Mouse (Mus musculus): Measurements from ENCODE around the gene Nol9. TPM values are rescaled to one million over a fixed set of nuclear protein-coding genes. Genes with fewer than 3 reads are reported as not detected.

Nol9 gene
- polyA plus RNA-seq, 1 experiment from 2014 or later: 26.4 TPM

- ATAC-seq (ENCODE audit: low read depth): no peak
- peaks cover 23% of the 10 kb centered on the region; the same call in 1 of the 2 replicates for H3K36me3 ChIP-seq
- peaks cover 31% of the 10 kb centered on the region for H3K4me1 ChIP-seq (replicated peaks)
- WGBS: 84% methylated on average over 12 of the region's 12 CpGs
- no peak overlapping the region for H3K9ac ChIP-seq
- H3K27ac ChIP-seq (replicated peaks): no peak overlapping the region
- H3K4me2 ChIP-seq: no peak overlapping the region
- peaks cover 25% of the 10 kb centered on the region for H3K27me3 ChIP-seq
- H3K9me3 ChIP-seq: no peaks in the 10 kb centered on the region
- H3K4me3 ChIP-seq: no peak overlapping the region
These were observed 25.9 kb upstream of the Nol9 start for GRCm38 (mm10) chr4:152013036-152013813.

- no peaks in the 10 kb centered on the region for H3K27me3 ChIP-seq
- no peak overlapping the region for H3K9ac ChIP-seq
- no peaks in the 10 kb centered on the region for H3K9me3 ChIP-seq
- H3K4me2 ChIP-seq: no peak overlapping the region
- WGBS: 85% methylated on average over 6 of the region's 6 CpGs
- H3K36me3 ChIP-seq: peaks cover 76% of the 10 kb centered on the region
- H3K4me3 ChIP-seq: no peak overlapping the region
- H3K4me1 ChIP-seq (replicated peaks): peaks cover 13% of the 10 kb centered on the region
- no peak overlapping the region for H3K27ac ChIP-seq (replicated peaks)
- no peak for ATAC-seq (ENCODE audit: low read depth)
These were observed 20.0 kb upstream of the Nol9 start for GRCm38 (mm10) chr4:152019073-152019472.

DNA sequence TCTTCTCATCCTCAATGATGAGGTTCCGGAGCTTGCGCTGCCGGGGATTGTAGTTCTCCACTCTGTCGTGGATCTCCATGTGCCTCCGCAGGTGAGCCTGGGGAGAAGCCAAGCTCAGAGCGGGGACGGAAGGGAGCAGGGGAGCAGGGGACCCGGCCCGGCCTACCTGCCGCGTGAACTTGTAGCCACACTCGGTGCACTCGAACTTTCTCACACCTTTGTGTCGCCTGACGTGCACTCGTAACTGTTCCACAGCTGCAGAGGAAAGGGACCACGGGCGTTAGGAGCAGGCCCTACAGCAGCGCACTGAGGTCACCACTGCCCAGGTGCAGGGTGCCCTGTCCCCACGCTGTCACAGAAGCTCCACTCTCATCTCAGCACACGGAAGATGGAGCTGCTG lies 19.1 kb upstream of the Nol9 start:
- no peak overlapping the region for H3K4me2 ChIP-seq
- WGBS: 93% methylated on average over 21 of the region's 21 CpGs
- ATAC-seq (ENCODE audit: low read depth): no peak
- H3K27me3 ChIP-seq: no peaks in the 10 kb centered on the region
- H3K27ac ChIP-seq (replicated peaks): no peak overlapping the region
- H3K4me1 ChIP-seq (replicated peaks): peaks cover 22% of the 10 kb centered on the region
- peaks cover 77% of the 10 kb centered on the region for H3K36me3 ChIP-seq
- no peak overlapping the region for H3K9ac ChIP-seq
- no peak overlapping the region for H3K4me3 ChIP-seq
- no peaks in the 10 kb centered on the region for H3K9me3 ChIP-seq

DNA sequence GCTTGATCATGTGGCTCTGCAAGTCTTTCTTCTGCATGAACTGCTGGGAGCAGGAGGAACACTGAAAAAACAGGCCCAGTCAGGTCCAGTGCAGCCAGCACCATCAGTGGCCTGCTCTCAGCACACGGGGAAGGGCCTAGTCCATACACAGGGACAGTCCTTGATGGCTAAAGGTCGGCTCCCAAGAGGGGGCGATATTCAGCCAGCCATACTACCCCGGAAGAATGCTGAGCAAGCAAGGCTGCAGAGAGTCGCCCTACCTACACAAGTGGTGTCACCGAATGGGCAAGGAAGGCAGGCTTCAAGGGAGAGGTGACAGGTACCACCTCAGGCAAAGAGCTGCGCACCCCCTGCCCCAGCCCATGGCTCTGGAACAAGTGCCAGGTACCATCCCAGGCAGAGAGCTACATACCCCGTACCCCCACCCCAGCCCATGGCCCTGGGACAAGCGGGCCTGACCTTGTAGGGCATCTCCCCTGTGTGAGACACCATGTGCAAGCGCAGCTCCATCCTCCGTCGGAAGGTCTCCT lies 17.5 kb upstream of the Nol9 start:
- no peaks in the 10 kb centered on the region for H3K27me3 ChIP-seq
- H3K27ac ChIP-seq (replicated peaks): no peak overlapping the region
- no peaks in the 10 kb centered on the region for H3K9me3 ChIP-seq
- no peak overlapping the region for H3K9ac ChIP-seq
- ATAC-seq (ENCODE audit: low read depth): no peak
- H3K4me3 ChIP-seq: no peak overlapping the region
- peaks cover 38% of the 10 kb centered on the region for H3K4me1 ChIP-seq (replicated peaks)
- peaks cover 66% of the 10 kb centered on the region for H3K36me3 ChIP-seq
- H3K4me2 ChIP-seq: no peak overlapping the region
- 79% methylated on average over 12 of the region's 12 CpGs for WGBS

DNA sequence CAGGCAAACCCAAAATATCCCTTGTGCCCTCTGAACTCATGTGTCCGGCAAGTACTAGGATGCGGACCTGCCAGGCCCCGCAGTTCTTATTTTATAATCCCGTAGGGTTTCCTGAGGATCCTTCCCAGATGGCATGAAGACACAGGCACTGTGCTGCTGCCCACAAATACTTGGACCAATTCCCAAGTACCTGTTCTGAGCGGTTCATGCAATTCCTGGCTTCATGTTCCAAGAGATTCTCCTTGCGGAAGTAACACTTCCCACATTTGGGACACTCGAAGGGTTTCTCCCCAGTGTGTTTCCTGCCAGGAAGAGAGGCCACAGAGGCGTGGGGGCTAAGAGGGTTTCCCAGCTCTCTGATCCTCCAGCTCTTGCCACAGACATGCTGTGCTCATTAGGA lies 16.6 kb upstream of the Nol9 start:
- no peak overlapping the region for H3K27ac ChIP-seq (replicated peaks)
- ATAC-seq (ENCODE audit: low read depth): no peak
- H3K4me1 ChIP-seq (replicated peaks): peaks cover 43% of the 10 kb centered on the region
- H3K4me2 ChIP-seq: no peak overlapping the region
- H3K9me3 ChIP-seq: no peaks in the 10 kb centered on the region
- no peak overlapping the region for H3K9ac ChIP-seq
- 86% methylated on average over 8 of the region's 8 CpGs for WGBS
- H3K36me3 ChIP-seq: peaks cover 66% of the 10 kb centered on the region
- H3K4me3 ChIP-seq: no peak overlapping the region
- H3K27me3 ChIP-seq: no peaks in the 10 kb centered on the region

DNA sequence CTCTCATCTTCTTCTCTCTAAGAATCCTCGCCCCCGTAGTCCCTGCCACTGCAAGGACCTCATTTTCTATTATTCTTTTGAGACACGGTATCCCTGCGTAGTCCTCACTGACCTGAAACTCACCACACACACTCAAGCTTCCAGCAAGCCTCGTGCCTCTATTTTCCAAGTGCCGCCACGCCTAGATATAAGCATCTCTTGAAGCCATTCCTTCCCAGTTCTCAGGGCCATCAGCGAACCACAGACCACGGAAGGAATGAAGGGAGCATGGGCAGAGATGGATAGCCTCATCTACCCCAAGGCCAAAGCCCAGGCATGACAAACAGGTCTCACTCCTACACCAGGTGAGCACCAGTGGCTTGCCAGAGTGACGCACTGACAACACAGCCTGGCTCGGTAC lies 14.6 kb upstream of the Nol9 start:
- 93% methylated on average over 11 of the region's 11 CpGs for WGBS
- Histone ChIP-seq H3K4me1 (replicated peaks) (peaks cover 58% of the 10 kb centered on the region), H3K4me2 (no peak overlapping the region), H3K9me3 (no peaks in the 10 kb centered on the region), H3K27me3 (no peaks in the 10 kb centered on the region), H3K36me3 (peaks cover 51% of the 10 kb centered on the region), H3K4me3 (no peak overlapping the region), H3K27ac (replicated peaks) (no peak overlapping the region), H3K9ac (peak overlapping the region; percentile 87; the same call in 1 of the 2 replicates)
- no peak for ATAC-seq (ENCODE audit: low read depth)

- WGBS: 2% methylated on average over 41 of the region's 41 CpGs
- Histone ChIP-seq H3K36me3 (peaks cover 27% of the 10 kb centered on the region), H3K4me3 (peak overlapping the region; percentile 84), H3K9ac (peak overlapping the region; percentile 87), H3K4me2 (peak overlapping the region; percentile 92), H3K27me3 (no peaks in the 10 kb centered on the region), H3K4me1 (replicated peaks) (peaks cover 70% of the 10 kb centered on the region), H3K9me3 (no peaks in the 10 kb centered on the region), H3K27ac (replicated peaks) (peak overlapping the region; percentile 76)
- ATAC-seq (ENCODE audit: low read depth): peak; percentile 76
These were observed 12.2 kb upstream of the Nol9 start for GRCm38 (mm10) chr4:152026751-152027508.

DNA sequence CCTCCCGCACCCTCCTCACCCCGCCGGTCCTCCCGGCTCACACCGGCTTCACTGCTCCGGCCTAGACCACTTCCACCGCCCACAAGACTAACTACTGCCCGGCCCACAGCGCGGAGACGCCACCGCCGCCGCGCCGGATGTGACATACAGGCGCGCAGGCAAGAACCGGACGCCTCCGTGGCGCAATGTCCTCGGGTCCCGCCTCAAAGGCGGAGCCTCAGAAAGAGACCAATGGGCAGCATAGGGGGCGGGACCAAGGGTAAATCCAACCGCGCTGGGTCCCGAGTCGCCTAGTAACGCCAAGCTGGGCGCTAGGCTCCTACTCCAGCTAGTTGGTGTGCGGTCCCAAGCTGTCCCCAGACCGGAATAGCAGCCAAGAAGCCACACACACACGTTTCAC lies 11.6 kb upstream of the Nol9 start, which contains the start of gene Zbtb48:
Gene Zbtb48 (minus strand): TSS at position 148 of the 400 bp plus-strand sequence.
- Histone ChIP-seq H3K27ac (replicated peaks) (peak within 1 kb of the TSS; percentile 76), H3K9ac (peak within 1 kb of the TSS; percentile 87), H3K9me3 (no peaks in the 10 kb centered on the region), H3K27me3 (no peaks in the 10 kb centered on the region), H3K4me3 (peak within 1 kb of the TSS; percentile 84), H3K36me3 (peaks cover 21% of the 10 kb centered on the region), H3K4me2 (peak within 1 kb of the TSS; percentile 92), H3K4me1 (replicated peaks) (peaks cover 70% of the 10 kb centered on the region)
- WGBS: under 1% methylated on average over 35 of the region's 35 CpGs
- peak; percentile 98 for ATAC-seq (ENCODE audit: low read depth)

- Histone ChIP-seq H3K4me3 (peak overlapping the region; percentile 84), H3K9ac (peak overlapping the region; percentile 72), H3K27ac (replicated peaks) (no peak overlapping the region), H3K9me3 (no peaks in the 10 kb centered on the region), H3K36me3 (peaks cover 12% of the 10 kb centered on the region; the same call in 1 of the 2 replicates), H3K4me2 (peak overlapping the region; percentile 92), H3K4me1 (replicated peaks) (peaks cover 64% of the 10 kb centered on the region), H3K27me3 (no peaks in the 10 kb centered on the region)
- no peak for ATAC-seq (ENCODE audit: low read depth)
- 58% methylated on average over 15 of the region's 15 CpGs for WGBS
These were observed 10.7 kb upstream of the Nol9 start for GRCm38 (mm10) chr4:152028456-152028855.

- no peaks in the 10 kb centered on the region for H3K9me3 ChIP-seq
- peak overlapping the region; percentile 72; the same call in 1 of the 2 replicates for H3K9ac ChIP-seq
- peaks cover 57% of the 10 kb centered on the region for H3K4me1 ChIP-seq (replicated peaks)
- ATAC-seq (ENCODE audit: low read depth): no peak
- no peak overlapping the region for H3K27ac ChIP-seq (replicated peaks)
- 42% methylated on average over 5 of the region's 5 CpGs for WGBS
- H3K4me3 ChIP-seq: peak overlapping the region; percentile 84; the same call in 1 of the 2 replicates
- H3K4me2 ChIP-seq: peak overlapping the region; percentile 92
- no peaks in the 10 kb centered on the region for H3K27me3 ChIP-seq
- H3K36me3 ChIP-seq: peaks cover 7% of the 10 kb centered on the region; the same call in 1 of the 2 replicates
These were observed 10.0 kb upstream of the Nol9 start for GRCm38 (mm10) chr4:152029087-152029486.

GRCm38 (mm10) chr4:152029997-152030396 lies 9.1 kb upstream of the Nol9 start:
- Histone ChIP-seq H3K9ac (0 out of 2 replicates have a peak overlapping the region, but pooled peaks have one; percentile 17), H3K27me3 (no peaks in the 10 kb centered on the region), H3K36me3 (no peaks in the 10 kb centered on the region), H3K4me3 (no peak overlapping the region), H3K9me3 (no peaks in the 10 kb centered on the region), H3K27ac (replicated peaks) (no peak overlapping the region), H3K4me1 (replicated peaks) (peaks cover 48% of the 10 kb centered on the region), H3K4me2 (no peak overlapping the region)
- no peak for ATAC-seq (ENCODE audit: low read depth)
- whole genome bisulfite sequencing: 62% methylated on average over 4 of the region's 4 CpGs

GRCm38 (mm10) chr4:152032922-152033321 lies 6.2 kb upstream of the Nol9 start:
- Histone ChIP-seq H3K4me2 (no peak overlapping the region), H3K27ac (replicated peaks) (no peak overlapping the region)

More at GRCm38 (mm10) chr4:152032922-152033321, 6.2 kb upstream of the Nol9 start:
- 90% methylated on average over 13 of the region's 13 CpGs for WGBS
- Histone ChIP-seq H3K9ac (no peak overlapping the region), H3K36me3 (no peaks in the 10 kb centered on the region), H3K27me3 (no peaks in the 10 kb centered on the region), H3K9me3 (no peaks in the 10 kb centered on the region), H3K4me1 (replicated peaks) (peaks cover 25% of the 10 kb centered on the region), H3K4me3 (no peak overlapping the region)
- no peak for ATAC-seq (ENCODE audit: low read depth)

Data from neural tube, embryonic 13.5 days (tissue).